Mouse (Mus musculus) G1E (cell line): ENCODE data around the gene Sec13. TPM values are rescaled to one million over a fixed set of nuclear protein-coding genes. Genes with fewer than 3 reads are reported as not detected.

Source experiments
- ATAC-seq: 2 replicates; pipeline ENCODE4 v1.8.0; 2016; ENCODE audit warnings: mild to moderate bottlenecking; ENCODE audit not compliant: insufficient number of reproducible peaks, poor library complexity, low FRiP score, severe bottlenecking; ENCODE audit errors: extremely low read depth
- DNase-seq: peaks from one replicate; pipeline ENCODE4 v3.0.0; 2012; ENCODE audit warnings: low spot score
- H3K27me3 ChIP-seq: 2 replicates; pipeline ENCODE4 v1.6.1; 2012; ENCODE audit warnings: mild to moderate bottlenecking, low read length, inconsistent platforms; ENCODE audit not compliant: insufficient read depth
- H3K36me3 ChIP-seq: replicated peaks from 2 replicates; pipeline ENCODE3; 2012; ENCODE audit warnings: mild to moderate bottlenecking, inconsistent platforms
- H3K4me1 ChIP-seq: 2 replicates; pipeline ENCODE4 v1.6.1; 2012; ENCODE audit warnings: low read depth, low read length, inconsistent platforms, mixed read lengths; ENCODE audit not compliant: insufficient read depth
- H3K4me3 ChIP-seq: 2 replicates; pipeline ENCODE4 v1.5.1; 2012; ENCODE audit warnings: low read depth, mild to moderate bottlenecking, inconsistent platforms, low read length, moderate library complexity, mixed read lengths
- H3K9me3 ChIP-seq: replicated peaks from 2 replicates; pipeline ENCODE4 v1.6.1; 2012; ENCODE audit warnings: inconsistent platforms
- CTCF ChIP-seq: IDR thresholded peaks from 2 replicates; pipeline ENCODE4 v1.5.1; 2012; ENCODE audit warnings: low read depth, low read length, inconsistent platforms, mixed read lengths
- GATA1 ChIP-seq: IDR thresholded peaks from 2 replicates; pipeline ENCODE4 v1.6.1; 2012; ENCODE audit warnings: borderline replicate concordance, low read length, inconsistent platforms, mixed read lengths
- GATA2 ChIP-seq: IDR thresholded peaks from 2 replicates; pipeline ENCODE4 v1.6.1; 2012; ENCODE audit warnings: low read depth, low read length, inconsistent platforms, borderline replicate concordance
- POLR2AphosphoS5 ChIP-seq: IDR thresholded peaks from 2 replicates; pipeline ENCODE4 v1.6.1; 2012; ENCODE audit warnings: low read depth, low read length, inconsistent platforms; ENCODE audit not compliant: insufficient replicate concordance
- TAL1 ChIP-seq: conservative IDR thresholded peaks from 2 replicates; pipeline ENCODE4 v1.6.1; 2012; ENCODE audit warnings: low read depth, low read length, inconsistent platforms, mixed read lengths
- polyA plus RNA-seq: library from polyadenylated mRNA; stranded (reverse); fragments of >175 nt; gene quantifications from 2 replicates; pipeline ENCODE4 v1.2.3, GENCODE M21; 2012
- total RNA-seq, 2 experiments: library from RNA; stranded (forward) in 1 of 2; stranded (reverse) in 1 of 2; fragments of 200-1000 nt in 1 of 2; fragments of >200 nt in 1 of 2; fragmentation: Nextera tagmentation in 1 of 2; gene quantifications; 2 replicates each; pipeline ENCODE4 v1.2.3; 2014 to 2017

The Sec13 gene
- total and polyA plus RNA-seq, 3 experiments = 30.9 to 172 (median 73.3) TPM

DNA sequence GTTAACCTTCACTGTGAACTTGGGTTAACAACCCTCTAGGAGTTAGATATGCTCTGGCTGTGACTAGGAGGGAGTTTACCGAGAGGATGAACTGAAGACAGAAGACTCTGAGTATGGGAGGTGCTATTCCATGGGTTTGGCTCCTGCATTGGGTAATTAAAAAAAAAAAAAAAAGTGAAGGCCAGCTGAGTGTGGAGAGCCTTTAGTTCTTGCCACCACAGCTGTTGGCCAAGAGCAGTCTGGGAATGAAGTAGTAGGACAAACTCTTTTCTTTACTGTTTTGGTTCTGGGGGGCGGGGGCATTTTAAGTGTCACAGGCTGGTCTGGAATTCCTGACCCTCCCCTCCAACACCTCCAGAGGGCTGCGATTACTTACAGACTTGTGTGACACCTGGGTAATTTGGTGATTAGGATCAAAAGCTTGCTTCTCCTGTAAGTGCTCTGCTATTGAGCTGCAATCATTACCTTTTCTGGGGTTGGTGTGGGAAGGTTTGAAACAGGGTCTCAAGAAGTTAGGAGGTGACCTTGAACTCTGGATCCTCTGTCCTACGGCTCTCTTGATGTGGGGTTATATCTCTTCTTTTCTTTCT lies 44.7 kb downstream of the Sec13 start:
- no peaks in the 10 kb centered on the region for H3K27me3 ChIP-seq
- ATAC-seq (no peak), DNase-seq (no peak)
- TF ChIP-seq GATA2 = no peak
- TF ChIP-seq POLR2AphosphoS5 = no peak
- no peak for TF ChIP-seq GATA1
- TF ChIP-seq CTCF = no peak
- no peak for TF ChIP-seq TAL1
- H3K4me1 ChIP-seq = peaks cover 76% of the 10 kb centered on the region
- no peaks in the 10 kb centered on the region for H3K9me3 ChIP-seq
- peaks cover 48% of the 10 kb centered on the region for H3K36me3 ChIP-seq
- H3K4me3 ChIP-seq = peak overlapping the region; percentile 97; the same call in 1 of the 2 replicates

DNA sequence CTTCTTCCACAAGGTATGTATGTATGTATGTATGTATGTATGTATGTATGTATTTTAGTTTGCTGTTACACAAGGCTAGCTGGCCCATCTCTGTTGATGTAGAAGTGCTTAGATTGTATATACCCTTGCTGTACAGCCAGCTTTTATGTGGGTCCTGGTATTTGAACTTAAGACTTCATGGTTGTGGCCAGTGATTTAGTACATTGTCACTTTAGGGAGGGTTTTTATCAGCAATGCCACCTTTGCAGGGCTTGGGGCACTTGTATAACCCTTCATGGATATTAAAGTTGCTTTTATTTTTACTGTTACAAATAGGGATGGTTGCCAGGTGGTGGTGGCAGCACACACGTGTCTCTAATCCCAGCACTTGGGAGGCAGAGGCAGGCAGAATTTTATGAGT lies 45.3 kb downstream of the Sec13 start:
- Histone ChIP-seq H3K4me1 (peaks cover 78% of the 10 kb centered on the region), H3K9me3 (no peaks in the 10 kb centered on the region), H3K4me3 (no peak overlapping the region), H3K36me3 (peaks cover 41% of the 10 kb centered on the region), H3K27me3 (no peaks in the 10 kb centered on the region)
- ATAC-seq (no peak), DNase-seq (no peak)
- no peak for TF ChIP-seq CTCF
- TF ChIP-seq TAL1 = peak; percentile 13; the same call in 1 of the 2 replicates

DNA sequence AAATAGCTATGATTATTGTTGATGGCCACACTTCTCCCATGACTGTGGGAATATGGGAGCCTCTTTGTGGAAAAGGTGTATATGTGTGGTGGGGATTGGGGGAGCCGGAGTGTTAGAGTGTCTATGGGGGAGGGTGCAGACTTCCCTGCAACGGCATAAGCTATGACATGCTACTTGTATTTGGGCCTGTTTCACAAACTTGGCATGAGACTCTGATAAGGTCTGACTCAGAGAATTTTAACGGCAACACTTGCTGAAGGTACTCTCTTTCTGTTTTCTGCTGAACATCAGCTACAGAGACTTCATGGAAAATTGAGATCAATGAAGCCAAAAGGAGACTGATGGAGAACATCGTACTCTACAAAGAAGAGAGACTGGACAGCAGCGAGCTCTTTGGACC lies 47.2 kb downstream of the Sec13 start:
- no peaks in the 10 kb centered on the region for H3K9me3 ChIP-seq
- ATAC-seq (no peak), DNase-seq (no peak)
- H3K4me3 ChIP-seq = no peak overlapping the region
- peaks cover 30% of the 10 kb centered on the region for H3K36me3 ChIP-seq
- H3K27me3 ChIP-seq = no peaks in the 10 kb centered on the region
- TF ChIP-seq TAL1 (no peak), GATA1 (no peak), GATA2 (no peak), CTCF (no peak), POLR2AphosphoS5 (no peak)
- H3K4me1 ChIP-seq = peaks cover 77% of the 10 kb centered on the region

DNA sequence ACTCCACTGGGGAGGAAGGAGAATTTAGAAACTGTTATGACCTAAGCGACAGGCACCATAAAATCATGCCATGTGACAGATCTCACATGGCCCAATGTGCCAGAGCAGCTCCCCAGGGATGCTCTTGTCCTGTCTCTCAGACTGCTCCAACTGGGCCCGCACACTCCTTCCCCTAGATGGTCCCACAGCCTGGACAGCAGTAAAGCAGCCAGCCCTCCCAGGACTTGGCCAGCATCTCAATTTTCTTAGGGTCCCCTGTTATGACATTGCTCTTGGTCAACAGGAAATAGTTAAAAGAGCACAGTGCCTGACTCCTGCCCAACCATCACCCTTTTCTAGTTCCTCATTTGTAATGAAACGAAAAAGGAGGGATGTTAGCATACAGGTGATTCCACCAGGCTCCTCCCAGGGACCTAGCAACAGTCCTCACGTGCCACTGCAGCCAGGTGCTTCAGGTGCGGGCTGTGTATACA lies 47.8 kb downstream of the Sec13 start:
- DNase-seq = no peak
- ATAC-seq = no peak
- Histone ChIP-seq H3K36me3 (peaks cover 29% of the 10 kb centered on the region), H3K4me1 (peaks cover 71% of the 10 kb centered on the region), H3K27me3 (no peaks in the 10 kb centered on the region), H3K4me3 (no peak overlapping the region; the same call in 1 of the 2 replicates), H3K9me3 (no peaks in the 10 kb centered on the region)
- no peak for TF ChIP-seq GATA1
- TF ChIP-seq CTCF = no peak
- TF ChIP-seq TAL1 = no peak
- TF ChIP-seq GATA2 = no peak
- TF ChIP-seq POLR2AphosphoS5 = no peak

DNA sequence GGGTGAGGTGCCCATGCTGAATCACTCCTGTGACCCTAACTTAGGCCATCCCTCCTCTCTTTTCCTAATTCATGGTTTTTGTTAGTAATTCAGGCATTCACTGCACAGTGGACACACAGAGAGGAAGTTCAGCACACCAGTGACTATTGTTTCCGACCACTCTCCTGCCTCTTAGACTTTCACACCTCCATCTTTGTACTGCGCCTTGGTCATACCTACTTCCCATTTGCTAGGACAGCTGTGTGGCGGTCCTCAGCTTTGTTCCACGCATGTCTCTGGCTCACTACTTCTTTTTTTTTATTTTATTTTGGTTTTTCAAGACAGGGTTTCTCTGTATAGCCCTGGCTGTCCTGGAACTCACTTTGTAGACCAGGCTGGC lies 49.5 kb downstream of the Sec13 start:
- Histone ChIP-seq H3K27me3 (no peaks in the 10 kb centered on the region), H3K4me1 (peaks cover 72% of the 10 kb centered on the region), H3K36me3 (peaks cover 38% of the 10 kb centered on the region), H3K9me3 (no peaks in the 10 kb centered on the region), H3K4me3 (peak overlapping the region; percentile 67; the same call in 1 of the 2 replicates)
- TF ChIP-seq GATA1 (no peak), POLR2AphosphoS5 (no peak), CTCF (no peak), TAL1 (no peak), GATA2 (no peak)
- ATAC-seq = 0 out of 2 replicates have a peak, but pooled peaks have one; percentile 5
- DNase-seq = no peak

DNA sequence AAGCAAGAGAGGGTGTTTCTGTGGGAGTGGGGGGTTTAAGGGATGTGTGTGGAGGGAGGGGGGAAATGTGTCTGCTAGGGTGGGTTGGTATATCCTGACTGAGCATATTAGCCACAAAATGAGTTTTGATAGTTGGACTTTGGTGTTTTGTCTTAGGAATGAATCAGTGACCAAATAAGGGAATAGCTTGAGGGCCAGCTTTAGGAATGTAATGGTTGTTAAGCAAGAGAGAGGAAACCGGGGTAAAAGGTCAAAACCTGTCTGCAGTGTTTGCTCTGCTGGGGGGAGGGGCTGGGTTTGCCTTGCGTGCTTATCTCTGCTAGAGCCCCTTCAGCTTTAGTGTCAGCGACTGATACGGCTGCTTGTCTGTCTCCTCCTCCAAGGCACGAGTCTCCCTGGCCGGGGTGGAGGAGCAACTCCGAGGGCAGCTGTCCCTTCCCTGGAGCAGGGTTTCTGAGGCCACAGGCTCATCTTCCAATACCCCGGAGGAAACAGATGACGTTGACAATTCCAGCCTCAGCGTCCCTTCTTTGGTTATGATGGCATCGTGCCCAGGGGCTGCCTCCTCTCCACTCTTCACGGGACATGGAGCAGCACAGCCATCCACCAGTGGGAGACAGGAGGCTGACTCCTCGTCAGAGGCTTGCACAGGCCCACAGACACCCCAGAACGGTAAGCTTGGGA lies 50.0 kb downstream of the Sec13 start:
- TF ChIP-seq TAL1 (peak; percentile 63), POLR2AphosphoS5 (no peak)
- peaks cover 69% of the 10 kb centered on the region for H3K4me1 ChIP-seq
- no peaks in the 10 kb centered on the region for H3K27me3 ChIP-seq
- H3K4me3 ChIP-seq = peak overlapping the region; percentile 67; the same call in 1 of the 2 replicates
- DNase-seq = peak; percentile 88
- peak; percentile 96 for ATAC-seq
- H3K9me3 ChIP-seq = no peaks in the 10 kb centered on the region
- peaks cover 38% of the 10 kb centered on the region for H3K36me3 ChIP-seq
